Mouse (Mus musculus) megakaryocyte, embryonic 14.5 days (primary cell): ENCODE data around the gene Ift80. TPM values are rescaled to one million over a fixed set of nuclear protein-coding genes. Genes with fewer than 3 reads are reported as not detected.
"Not testable (repeated sequence)": the region's sequence is repeated elsewhere in the genome, so short reads cannot be mapped to it uniquely, and the experiment has no call there.

ENCODE experiments used
- H3K27me3 ChIP-seq: replicated peaks from 2 replicates; pipeline ENCODE3; 2012; ENCODE audit warnings: inconsistent platforms
- H3K36me3 ChIP-seq: replicated peaks from 2 replicates; pipeline ENCODE3; 2012; ENCODE audit warnings: low read length, inconsistent platforms, mixed read lengths
- H3K4me1 ChIP-seq: 2 replicates; pipeline ENCODE4 v1.6.1; 2012; ENCODE audit warnings: inconsistent platforms
- H3K4me3 ChIP-seq: replicated peaks from 2 replicates; pipeline ENCODE3; 2012; ENCODE audit warnings: moderate library complexity, mild to moderate bottlenecking, inconsistent platforms
- H3K9me3 ChIP-seq: 2 replicates; pipeline ENCODE4 v1.6.1; 2012; ENCODE audit warnings: inconsistent platforms
- FLI1 ChIP-seq: IDR thresholded peaks from 2 replicates; pipeline ENCODE4 v1.6.1; 2012; ENCODE audit warnings: low read length, inconsistent platforms, mixed read lengths
- GATA1 ChIP-seq: IDR thresholded peaks from 3 replicates; pipeline ENCODE4 v1.6.1; 2012; ENCODE audit warnings: mixed read lengths, low read length, inconsistent platforms, borderline replicate concordance
- polyA plus RNA-seq: library from polyadenylated mRNA; stranded (reverse); fragments of >175 nt; gene quantifications from 2 replicates; pipeline ENCODE4 v1.2.3, GENCODE M21; 2012; ENCODE audit warnings: low replicate concordance; ENCODE audit not compliant: insufficient read depth

Ift80 gene
- polyA plus RNA-seq, 1 experiment: 0.10 TPM

- Histone ChIP-seq H3K27me3 (no peaks in the 10 kb centered on the region), H3K4me1 (no peaks in the 10 kb centered on the region), H3K36me3 (peaks cover 13% of the 10 kb centered on the region), H3K9me3 (no peaks in the 10 kb centered on the region), H3K4me3 (no peak overlapping the region)
- TF ChIP-seq GATA1 (no peak), FLI1 (no peak)
These were observed 62.5 kb downstream of the Ift80 start for GRCm38 (mm10) chr3:68941867-68942266.

GRCm38 (mm10) chr3:68940311-68940710 lies 64.1 kb downstream of the Ift80 start:
- peaks cover 14% of the 10 kb centered on the region for H3K36me3 ChIP-seq
- no peak overlapping the region for H3K4me3 ChIP-seq
- H3K27me3 ChIP-seq: no peaks in the 10 kb centered on the region
- H3K4me1 ChIP-seq: no peaks in the 10 kb centered on the region
- no peaks in the 10 kb centered on the region; the same call in 1 of the 2 replicates for H3K9me3 ChIP-seq
- TF ChIP-seq GATA1: no peak
- TF ChIP-seq FLI1: no peak

GRCm38 (mm10) chr3:68939312-68939711 lies 65.1 kb downstream of the Ift80 start:
- H3K36me3 ChIP-seq: peaks cover 22% of the 10 kb centered on the region
- H3K4me1 ChIP-seq: 0 out of 2 replicates have a peak, but pooled peaks cover 3% of the 10 kb centered on the region
- H3K9me3 ChIP-seq: no peaks in the 10 kb centered on the region; the same call in 1 of the 2 replicates
- no peaks in the 10 kb centered on the region for H3K27me3 ChIP-seq
- no peak overlapping the region for H3K4me3 ChIP-seq
- TF ChIP-seq GATA1 (no peak), FLI1 (no peak)

GRCm38 (mm10) chr3:68936709-68937108 lies 67.7 kb downstream of the Ift80 start:
- peaks cover 28% of the 10 kb centered on the region for H3K36me3 ChIP-seq
- TF ChIP-seq GATA1 (no peak), FLI1 (no peak)

GRCm38 (mm10) chr3:68935498-68935897 lies 68.9 kb downstream of the Ift80 start:
- no peaks in the 10 kb centered on the region; the same call in 1 of the 2 replicates for H3K9me3 ChIP-seq
- no peak for TF ChIP-seq FLI1
- TF ChIP-seq GATA1: no peak
- H3K27me3 ChIP-seq: no peaks in the 10 kb centered on the region

More at GRCm38 (mm10) chr3:68936709-68937108, 67.7 kb downstream of the Ift80 start:
- Histone ChIP-seq H3K4me1 (0 out of 2 replicates have a peak, but pooled peaks cover 4% of the 10 kb centered on the region), H3K9me3 (no peaks in the 10 kb centered on the region; the same call in 1 of the 2 replicates), H3K4me3 (no peak overlapping the region), H3K27me3 (no peaks in the 10 kb centered on the region)

GRCm38 (mm10) chr3:68934259-68934658 lies 70.1 kb downstream of the Ift80 start:
- peaks cover 30% of the 10 kb centered on the region for H3K36me3 ChIP-seq
- H3K9me3 ChIP-seq: no peaks in the 10 kb centered on the region; the same call in 1 of the 2 replicates
- TF ChIP-seq GATA1 (no peak), FLI1 (no peak)
- 0 out of 2 replicates have a peak, but pooled peaks cover 4% of the 10 kb centered on the region for H3K4me1 ChIP-seq
- no peak overlapping the region for H3K4me3 ChIP-seq
- no peaks in the 10 kb centered on the region for H3K27me3 ChIP-seq

More at GRCm38 (mm10) chr3:68935498-68935897, 68.9 kb downstream of the Ift80 start:
- Histone ChIP-seq H3K4me3 (no peak overlapping the region), H3K4me1 (0 out of 2 replicates have a peak, but pooled peaks cover 4% of the 10 kb centered on the region), H3K36me3 (peaks cover 28% of the 10 kb centered on the region)

GRCm38 (mm10) chr3:68928619-68929018 lies 75.8 kb downstream of the Ift80 start:
- TF ChIP-seq FLI1 (no peak), GATA1 (no peak)
- Histone ChIP-seq H3K4me1 (no peaks in the 10 kb centered on the region; the same call in 1 of the 2 replicates), H3K4me3 (no peak overlapping the region), H3K9me3 (no peaks in the 10 kb centered on the region), H3K27me3 (no peaks in the 10 kb centered on the region), H3K36me3 (peaks cover 14% of the 10 kb centered on the region)

GRCm38 (mm10) chr3:68907509-68907908 lies 96.9 kb downstream of the Ift80 start:
- no peaks in the 10 kb centered on the region for H3K9me3 ChIP-seq
- H3K27me3 ChIP-seq: no peaks in the 10 kb centered on the region
- H3K4me1 ChIP-seq: peaks cover 3% of the 10 kb centered on the region
- TF ChIP-seq FLI1 (no peak), GATA1 (no peak)
- no peaks in the 10 kb centered on the region for H3K36me3 ChIP-seq
- H3K4me3 ChIP-seq: no peak overlapping the region

- no peak for TF ChIP-seq GATA1
- no peak for TF ChIP-seq FLI1
- H3K36me3 ChIP-seq: no peaks in the 10 kb centered on the region
- H3K9me3 ChIP-seq: no peaks in the 10 kb centered on the region
- H3K27me3 ChIP-seq: no peaks in the 10 kb centered on the region
- peaks cover 3% of the 10 kb centered on the region for H3K4me1 ChIP-seq
- no peak overlapping the region for H3K4me3 ChIP-seq
These were observed 99.2 kb downstream of the Ift80 start for GRCm38 (mm10) chr3:68904902-68905778.

GRCm38 (mm10) chr3:68902636-68903035 lies 101.7 kb downstream of the Ift80 start:
- not testable (repeated sequence) for H3K27me3 ChIP-seq, H3K4me1 ChIP-seq

More at GRCm38 (mm10) chr3:68902636-68903035, 101.7 kb downstream of the Ift80 start:
- not testable (repeated sequence) for H3K36me3 ChIP-seq, H3K9me3 ChIP-seq, H3K4me3 ChIP-seq
